Mouse (Mus musculus): ENCODE measurements around the gene Nabp1.

- no peak for TF ChIP-seq ZNF384 (IDR thresholded peaks at IDR 0.05; ENCODE audit: low read depth, low read length)
- no peak for TF ChIP-seq ZC3H11A (IDR thresholded peaks at IDR 0.05; ENCODE audit: borderline replicate concordance, low read depth, low read length)
- 0 out of 2 replicates have a peak, but pooled peaks have one; percentile 11 for TF ChIP-seq CHD2 (IDR thresholded peaks at IDR 0.05; ENCODE audit: low read depth, low read length)
- no peak for TF ChIP-seq MAFK (IDR thresholded peaks at IDR 0.05; ENCODE audit: insufficient read depth, low read depth, low read length)
Measured at GRCm38 (mm10) chr1:51478262-51479026, at the start of gene Nabp1.

Measured in ES-E14 (cell line).